Mouse (Mus musculus) bone marrow macrophage, adult 2 months (primary cell): ENCODE data around the gene Il25.

Experiments
- CTCF ChIP-seq: IDR thresholded peaks from 2 replicates; pipeline ENCODE4 v1.5.1; 2012; ENCODE audit warnings: low read depth, mild to moderate bottlenecking, low read length, moderate library complexity
- POLR2A ChIP-seq: IDR thresholded peaks from 2 replicates; pipeline ENCODE4 v1.6.1; 2012; ENCODE audit warnings: mild to moderate bottlenecking, low read depth, low read length, borderline replicate concordance

DNA sequence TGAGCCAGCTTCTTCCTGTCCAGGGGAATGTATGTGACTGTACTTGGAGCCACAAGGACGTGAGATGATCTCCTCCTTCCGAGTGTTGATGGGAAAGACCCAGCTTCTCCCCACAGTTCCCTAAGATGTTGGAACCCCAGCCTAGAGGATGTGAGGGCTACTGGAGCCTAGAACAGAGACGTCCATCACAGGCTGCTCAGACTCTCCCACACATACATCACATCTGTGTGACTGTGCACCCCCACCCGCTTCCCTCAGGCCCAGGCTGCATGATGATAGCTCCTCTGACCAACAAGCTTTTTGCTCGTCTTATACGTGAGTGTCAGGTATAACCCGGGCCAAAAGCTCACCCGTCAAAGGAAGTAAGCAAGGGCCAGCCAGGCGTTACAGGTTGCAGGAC lies 16.3 kb downstream of the Il25 start:
- TF ChIP-seq CTCF (no peak), POLR2A (no peak)
